ENCODE assay signal across 27 mouse cellular contexts in genomic region chr11:67043007-67043406, GRCm38 (mm10). TPM values are rescaled to one million over a fixed set of nuclear protein-coding genes. Genes with fewer than 3 reads are reported as not detected.
DNase-seq lines count a peak whose midpoint lies in the region; ATAC-seq and TF ChIP-seq lines count a peak whose summit lies in the region.
"Had no signal": no experiment of that assay in that cellular context is flagged by ENCODE, and none has a peak within 500 bp of the region (broad histone marks: within the 10 kb centered on the region; RNA-seq: fewer than 3 reads in every experiment).

No protein-coding gene starts in this region.

- no peaks in the 10 kb centered on the region for H3K9me3 ChIP-seq in ES-Bruce4 (replicated peaks; ENCODE audit: control insufficient read depth, insufficient read depth, low read length, poor library complexity, severe bottlenecking)
- no peaks in the 10 kb centered on the region for H3K9me3 ChIP-seq in forebrain, postnatal 0 days (ENCODE audit: low read length)
- H3K9me3 ChIP-seq: embryonic facial prominence, embryonic 13.5 days; limb, embryonic 15.5 days; lung, embryonic 15.5 days; midbrain, embryonic 12.5 days; stomach, embryonic 15.5 days had no signal

- 35% methylated on average over 8 of the region's 8 CpGs for WGBS in forebrain, postnatal 0 days

- peak overlapping the region; percentile 68 for H3K27ac ChIP-seq in ES-Bruce4 (ENCODE audit: insufficient read depth, low read length)
- H3K27ac ChIP-seq in forebrain, postnatal 0 days (ENCODE audit: low read depth, low read length) = no peak overlapping the region
- H3K27ac ChIP-seq: embryonic facial prominence, embryonic 13.5 days; hindbrain, postnatal 0 days; layer of hippocampus, adult 2 months; limb, embryonic 15.5 days; lung, embryonic 15.5 days; macrophage; midbrain, embryonic 12.5 days; stomach, embryonic 15.5 days had no signal

- H3K4me2 ChIP-seq in forebrain, postnatal 0 days (ENCODE audit: low read depth) = no peak overlapping the region
- H3K4me2 ChIP-seq: embryonic facial prominence, embryonic 13.5 days; limb, embryonic 15.5 days; lung, embryonic 15.5 days; midbrain, embryonic 12.5 days; stomach, embryonic 15.5 days had no signal

- H3K4me3 ChIP-seq in ES-Bruce4 (ENCODE audit: low read depth, low read length) = peak overlapping the region; percentile 38
- no peak overlapping the region for H3K4me3 ChIP-seq in forebrain, postnatal 0 days (ENCODE audit: low read depth, low read length)
- H3K4me3 ChIP-seq: embryonic facial prominence, embryonic 13.5 days; layer of hippocampus, adult 2 months; limb, embryonic 15.5 days; lung, embryonic 15.5 days; midbrain, embryonic 12.5 days; stomach, embryonic 15.5 days had no signal

- H3K36me3 ChIP-seq in ES-Bruce4 (ENCODE audit: control insufficient read depth, insufficient read depth, low read length, poor library complexity, severe bottlenecking) = peaks cover 24% of the 10 kb centered on the region
- peaks cover 36% of the 10 kb centered on the region for H3K36me3 ChIP-seq in forebrain, postnatal 0 days (ENCODE audit: insufficient read depth)

- TF ChIP-seq EP300 in ES-Bruce4 (IDR thresholded peaks at IDR 0.05; ENCODE audit: insufficient read depth, low read depth, low read length) = no peak

- H3K9ac ChIP-seq in ES-Bruce4 (ENCODE audit: low read depth, poor library complexity, severe bottlenecking) = peak overlapping the region; percentile 27; the same call in 1 of the 2 replicates
- H3K9ac ChIP-seq in forebrain, postnatal 0 days = no peak overlapping the region
- H3K9ac ChIP-seq: embryonic facial prominence, embryonic 13.5 days; limb, embryonic 15.5 days; lung, embryonic 15.5 days; midbrain, embryonic 12.5 days; stomach, embryonic 15.5 days had no signal

- no peaks in the 10 kb centered on the region for H3K4me1 ChIP-seq in ES-Bruce4 (ENCODE audit: control insufficient read depth, insufficient read depth, low read length)
- H3K4me1 ChIP-seq in forebrain, postnatal 0 days (ENCODE audit: insufficient read depth) = no peaks in the 10 kb centered on the region
- H3K4me1 ChIP-seq: embryonic facial prominence, embryonic 13.5 days; limb, embryonic 15.5 days; lung, embryonic 15.5 days; stomach, embryonic 15.5 days had no signal

- no peak for TF ChIP-seq CTCF in ES-Bruce4 (IDR thresholded peaks at IDR 0.05; ENCODE audit: low read depth, low read length)
- no peak for TF ChIP-seq CTCF in forebrain, postnatal 0 days (IDR thresholded peaks at IDR 0.05; ENCODE audit: low read depth)

- no peak for TF ChIP-seq POLR2A in ES-Bruce4 (IDR thresholded peaks at IDR 0.05; ENCODE audit: insufficient read depth, low read length)

- H3K27me3 ChIP-seq in ES-Bruce4 (ENCODE audit: control insufficient read depth, insufficient read depth, low read length, poor library complexity, severe bottlenecking) = no peaks in the 10 kb centered on the region
- no peaks in the 10 kb centered on the region for H3K27me3 ChIP-seq in forebrain, postnatal 0 days (ENCODE audit: insufficient read depth, low read length)
- H3K27me3 ChIP-seq: embryonic facial prominence, embryonic 13.5 days; limb, embryonic 15.5 days; lung, embryonic 15.5 days; midbrain, embryonic 12.5 days; Patski; stomach, embryonic 15.5 days had no signal

- DNase-seq in embryo, embryonic 10.5 days (ENCODE audit: low spot score) = peak; percentile 22
- no peak for DNase-seq in embryo, embryonic 9.5 days (ENCODE audit: extremely low spot score)
- peak; percentile 97 for DNase-seq in ZHBTc4 (ENCODE audit: low read depth, low spot score)
- no peak for DNase-seq in cerebellum, adult 11-12 months
- no peak for DNase-seq in forebrain, postnatal 0 days
- DNase-seq: cerebellum, adult 8-10 months; gastrocnemius, postnatal 36 days; kidney, adult 2 months; kidney, postnatal 10 days; layer of hippocampus, postnatal 36 days; right cerebral cortex, postnatal 25 days; thymus, postnatal 14 days had no signal

- ATAC-seq in megakaryocyte-erythroid progenitor cell, adult 5-6 weeks (replicated peaks; ENCODE audit: low FRiP score, low TSS enrichment, poor library complexity, severe bottlenecking) = peak; percentile 55; the same call in 1 of the 2 replicates
- no peak for ATAC-seq in forebrain, postnatal 0 days
- ATAC-seq: CD4-positive, CD25-positive, alpha-beta regulatory T cell, adult 4 months; forebrain, embryonic 14.5 days; hindbrain, postnatal 0 days; Patski had no signal

RNA-seq across cellular contexts. Expression of gene Adprm, which starts 9.4 kb away (rescaled TPM):
- polyA plus RNA-seq in ES-Bruce4 (2011; ENCODE audit: insufficient read depth, insufficient read length, low read depth, missing spikeins) = 24.5 and 30.6 TPM in 2 replicates
- total RNA-seq in megakaryocyte-erythroid progenitor cell, adult 5-6 weeks (2014; fragmentation: Nextera tagmentation) = 11.0 and 25.4 TPM in 2 replicates
- total RNA-seq in megakaryocyte-erythroid progenitor cell, adult 5-6 weeks (2017) = 12.7 and 17.2 TPM in 2 replicates
- 22.2 and 23.2 TPM in 2 replicates for total RNA-seq in forebrain, postnatal 0 days (2014; rRNA removed)
- 24.6 and 26.3 TPM in 2 replicates for polyA plus RNA-seq in forebrain, postnatal 0 days (2015; fragmentation: Nextera tagmentation; extraction: Ambion mirVana)

RNA-seq across cellular contexts. Expression of gene Sco1, which starts 9.5 kb away (rescaled TPM):
- 37.7 and 44.2 TPM in 2 replicates for polyA plus RNA-seq in ES-Bruce4 (2011; ENCODE audit: insufficient read depth, insufficient read length, low read depth, missing spikeins)
- total RNA-seq in megakaryocyte-erythroid progenitor cell, adult 5-6 weeks (2014; fragmentation: Nextera tagmentation) = 5.1 and 11.9 TPM in 2 replicates
- total RNA-seq in megakaryocyte-erythroid progenitor cell, adult 5-6 weeks (2017) = 27.2 and 30.7 TPM in 2 replicates
- 16.0 and 18.3 TPM in 2 replicates for total RNA-seq in forebrain, postnatal 0 days (2014; rRNA removed)
- 11.9 and 13.9 TPM in 2 replicates for polyA plus RNA-seq in forebrain, postnatal 0 days (2015; fragmentation: Nextera tagmentation; extraction: Ambion mirVana)

RNA-seq across cellular contexts. Expression of gene Tmem220, which starts 18.1 kb away (rescaled TPM):
- polyA plus RNA-seq in ES-Bruce4 (2011; ENCODE audit: insufficient read depth, insufficient read length, low read depth, missing spikeins) = 2.0 and 2.1 TPM in 2 replicates
- 1.0 TPM in 1 of 2 replicates, not detected in the other for total RNA-seq in megakaryocyte-erythroid progenitor cell, adult 5-6 weeks (2014; fragmentation: Nextera tagmentation)
- total RNA-seq in megakaryocyte-erythroid progenitor cell, adult 5-6 weeks (2017) = 1.1 TPM in 1 of 2 replicates, not detected in the other
- total RNA-seq in forebrain, postnatal 0 days (2014; rRNA removed) = not detected in 2 replicates
- 0.36 and 0.77 TPM in 2 replicates for polyA plus RNA-seq in forebrain, postnatal 0 days (2015; fragmentation: Nextera tagmentation; extraction: Ambion mirVana)

RNA-seq across cellular contexts. Expression of gene Myh3, which starts 35.1 kb away (rescaled TPM):
- 0.36 and 0.47 TPM in 2 replicates for polyA plus RNA-seq in ES-Bruce4 (2011; ENCODE audit: insufficient read depth, insufficient read length, low read depth, missing spikeins)
- total RNA-seq in megakaryocyte-erythroid progenitor cell, adult 5-6 weeks (2014; fragmentation: Nextera tagmentation) = not detected in 2 replicates
- total RNA-seq in megakaryocyte-erythroid progenitor cell, adult 5-6 weeks (2017) = not detected in 2 replicates
- 0.24 and 0.54 TPM in 2 replicates for total RNA-seq in forebrain, postnatal 0 days (2014; rRNA removed)
- polyA plus RNA-seq in forebrain, postnatal 0 days (2015; fragmentation: Nextera tagmentation; extraction: Ambion mirVana) = 0.15 and 0.24 TPM in 2 replicates
- total RNA-seq: hematopoietic stem cell, adult 5-6 weeks had no signal
- polyA plus RNA-seq: spleen, adult 2 months had no signal

Comparison
In these comparisons a context has a peak if more than half of its experiments do, and no peak if none do; other contexts are left out.
1. DNase-seq: peak in embryo, embryonic 10.5 days (single experiment) and ZHBTc4 (single experiment); none in embryo, embryonic 9.5 days (single experiment), cerebellum, adult 11-12 months (single experiment) and forebrain, postnatal 0 days (single experiment).